Mouse (Mus musculus) limb, embryonic 13.5 days (tissue): ENCODE measurements at regions not wholly inside any gene's neighbourhood (a gene's known extent, or its start where the extent isn't known, plus 50 kb on each side); places are given as distances from the start of the nearest gene placed in this dataset.
A peak's percentile ranks its signal among the peaks of the same experiment; 100 is the strongest.

Experiments
- ATAC-seq: fragments of 200-750 bp; cut with Nextera tagmentation; 2 replicates; pipeline ENCODE4 v1.8.0; 2017; ENCODE audit warnings: low read depth, moderate number of reproducible peaks, moderate TSS enrichment; ENCODE audit not compliant: low FRiP score
- H3K27ac ChIP-seq: fragments of 300-500 bp; sonication (generic); 2 replicates; pipeline ENCODE4 v1.5.1; 2015; ENCODE audit warnings: inconsistent platforms, mild to moderate bottlenecking, moderate library complexity
- H3K27me3 ChIP-seq: fragments of 300-500 bp; sonication (generic); 2 replicates; pipeline ENCODE4 v1.6.1; 2015; ENCODE audit warnings: mild to moderate bottlenecking, inconsistent platforms
- H3K36me3 ChIP-seq: fragments of 300-500 bp; sonication (generic); 2 replicates; pipeline ENCODE4 v1.6.1; 2015; ENCODE audit warnings: inconsistent platforms, mild to moderate bottlenecking, moderate library complexity
- H3K4me1 ChIP-seq: fragments of 300-500 bp; sonication (generic); 2 replicates; pipeline ENCODE4 v1.6.1; 2015; ENCODE audit warnings: inconsistent platforms
- H3K4me2 ChIP-seq: fragments of 300-500 bp; sonication (generic); replicated peaks from 2 replicates; pipeline ENCODE4 v1.6.1; 2015; ENCODE audit warnings: inconsistent platforms, mild to moderate bottlenecking, moderate library complexity
- H3K4me3 ChIP-seq: fragments of 300-500 bp; sonication (generic); 2 replicates; pipeline ENCODE4 v1.5.1; 2015; ENCODE audit warnings: moderate library complexity, mild to moderate bottlenecking, inconsistent platforms
- H3K9ac ChIP-seq: fragments of 300-500 bp; sonication (generic); 2 replicates; pipeline ENCODE4 v1.6.1; 2015; ENCODE audit warnings: mild to moderate bottlenecking, inconsistent platforms
- H3K9me3 ChIP-seq: fragments of 300-500 bp; sonication (generic); 2 replicates; pipeline ENCODE4 v1.6.1; 2016; ENCODE audit warnings: inconsistent platforms
- WGBS: fragments of 180-500 bp; shearing (Covaris S2); methylation state at CpG from one replicate; pipeline ENCODE4 v1.1.7; 2015; 5-methylcytosine and 5-hydroxymethylcytosine counted together

- no peak for ATAC-seq
- H3K36me3 ChIP-seq: no peaks in the 10 kb centered on the region
- H3K27ac ChIP-seq: no peak overlapping the region
- H3K9me3 ChIP-seq: no peaks in the 10 kb centered on the region
- no peak overlapping the region for H3K4me3 ChIP-seq
- H3K9ac ChIP-seq: no peak overlapping the region
- 60% methylated on average over 6 of the region's 6 CpGs for WGBS
- H3K27me3 ChIP-seq: no peaks in the 10 kb centered on the region
- no peak overlapping the region for H3K4me2 ChIP-seq
- no peaks in the 10 kb centered on the region for H3K4me1 ChIP-seq
Observed at GRCm38 (mm10) chr7:62924585-62925331, 101.3 kb upstream of the A26c2 start.

- no peaks in the 10 kb centered on the region for H3K27me3 ChIP-seq
- no peak overlapping the region for H3K9ac ChIP-seq
- no peak overlapping the region for H3K4me3 ChIP-seq
- no peaks in the 10 kb centered on the region for H3K36me3 ChIP-seq
- ATAC-seq: no peak
- 0% methylated on average over 1 of the region's 1 CpGs for WGBS
- H3K4me1 ChIP-seq: no peaks in the 10 kb centered on the region
- no peaks in the 10 kb centered on the region for H3K9me3 ChIP-seq
- no peak overlapping the region for H3K4me2 ChIP-seq
- H3K27ac ChIP-seq: no peak overlapping the region
Observed at GRCm38 (mm10) chr7:62922246-62922645, 98.8 kb upstream of the A26c2 start.

- no peak overlapping the region for H3K9ac ChIP-seq
- H3K4me2 ChIP-seq: no peak overlapping the region
- ATAC-seq: no peak
- H3K4me1 ChIP-seq: no peaks in the 10 kb centered on the region
- H3K4me3 ChIP-seq: no peak overlapping the region
- no peaks in the 10 kb centered on the region for H3K36me3 ChIP-seq
- WGBS: 72% methylated on average over 4 of the region's 4 CpGs
- no peaks in the 10 kb centered on the region for H3K27me3 ChIP-seq
- no peaks in the 10 kb centered on the region for H3K9me3 ChIP-seq
- H3K27ac ChIP-seq: no peak overlapping the region
Observed at GRCm38 (mm10) chr7:62894337-62894736, 70.9 kb upstream of the A26c2 start.

GRCm38 (mm10) chr7:62877033-62877432 is 53.6 kb upstream of the A26c2 start:
- 0 out of 2 replicates have a peak, but pooled peaks have one; percentile 48 for ATAC-seq
- Histone ChIP-seq H3K27ac (no peak overlapping the region), H3K9me3 (peaks cover 1% of the 10 kb centered on the region; the same call in 1 of the 2 replicates), H3K27me3 (no peaks in the 10 kb centered on the region), H3K4me3 (no peak overlapping the region), H3K4me2 (no peak overlapping the region), H3K9ac (no peak overlapping the region), H3K36me3 (no peaks in the 10 kb centered on the region), H3K4me1 (no peaks in the 10 kb centered on the region)
- WGBS: 16% methylated on average over 1 of the region's 1 CpGs
